Mouse (Mus musculus) ES-E14 (cell line): ENCODE results near the gene Dock7.

ENCODE experiments used
- CHD2 ChIP-seq: IDR thresholded peaks from 2 replicates; pipeline ENCODE4 v1.6.1; 2014; ENCODE audit warnings: mild to moderate bottlenecking, low read depth, low read length, inconsistent platforms
- HCFC1 ChIP-seq: IDR thresholded peaks from 2 replicates; pipeline ENCODE4 v1.6.1; 2012; ENCODE audit warnings: low read length, inconsistent platforms, borderline replicate concordance; ENCODE audit not compliant: insufficient read depth

GRCm38 (mm10) chr4:99141578-99141977, 20.9 kb upstream of the Dock7 start:
- TF ChIP-seq HCFC1 (no peak), CHD2 (no peak)
